Mouse (Mus musculus): Measurements from ENCODE around the gene Slf2. TPM values are rescaled to one million over a fixed set of nuclear protein-coding genes. Genes with fewer than 3 reads are reported as not detected.
A peak's percentile ranks its signal among the peaks of the same experiment; 100 is the strongest.

Gene Slf2
- total and polyA plus RNA-seq, 3 experiments: 20.6 to 22.9 (median 22.6) TPM

DNA sequence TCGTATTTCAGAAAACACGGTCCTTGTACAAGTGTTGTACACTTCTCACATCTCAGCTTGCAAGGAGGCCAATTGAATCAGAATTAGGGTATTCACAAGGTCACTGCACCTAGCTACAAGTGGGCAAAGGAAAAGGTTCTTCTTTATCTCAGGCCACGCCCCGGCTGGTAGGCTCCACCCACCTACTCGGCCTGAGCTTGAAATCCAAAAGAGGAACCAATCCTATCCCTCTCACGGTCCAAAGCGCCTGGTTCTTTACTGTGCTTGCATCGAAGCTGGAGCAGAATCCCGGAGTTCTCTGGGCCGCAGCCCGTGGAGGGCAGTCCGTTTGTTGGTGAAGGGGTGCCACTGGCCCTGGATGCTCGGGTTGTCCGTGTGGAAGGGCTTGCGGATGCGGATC is 74.5 kb downstream of the Slf2 start, which contains the start of gene Twnk:
Gene Twnk, plus strand, starts transcription at position 220 of the 400 bp plus-strand sequence.
- H3K4me1 ChIP-seq (ENCODE audit: control insufficient read depth in 1 of 2, insufficient read depth in 2 of 2): peaks cover 15 to 42% of the 10 kb centered on the region in 2 experiments
- no peaks in the 10 kb centered on the region for H3K9me3 ChIP-seq (replicated peaks; ENCODE audit: low read length)
- TF ChIP-seq MYC (IDR thresholded peaks at IDR 0.05; ENCODE audit: low read depth, low read length) (no peak), HCFC1 (IDR thresholded peaks at IDR 0.05; ENCODE audit: low read depth, low read length) (no peak), NELFE (IDR thresholded peaks at IDR 0.05; ENCODE audit: low read depth, low read length) (peak; percentile 67), POLR2A (IDR thresholded peaks at IDR 0.05; ENCODE audit: low read depth, low read length) (peak; percentile 52), TBP (conservative IDR thresholded peaks at IDR 0.05; ENCODE audit: low read depth, low read length) (peak; percentile 72), RCOR1 (conservative IDR thresholded peaks at IDR 0.05; ENCODE audit: low read depth, low read length) (no peak), IRF4 (IDR thresholded peaks at IDR 0.05; ENCODE audit: low read depth, low read length) (peak; percentile 58), USF1 (IDR thresholded peaks at IDR 0.05; ENCODE audit: low read depth, low read length) (no peak)
- dilution Hi-C loops (cut with MboI; ENCODE audit: extremely low pct_ligation_motif_present, extremely low pct_unique_long_range_greater_than_20kb, low sequenced_read_pairs): no loop called here
- H3K36me3 ChIP-seq (replicated peaks in 1 of 2; ENCODE audit: control insufficient read depth in 1 of 2, insufficient read depth in 1 of 2, low read length in 1 of 2): peaks cover 44 to 77% of the 10 kb centered on the region in 2 experiments
- peak; percentile 91 for DNase-seq (ENCODE audit: extremely low read depth)
- peak within 1 kb of the TSS; percentile 71 for H3K9ac ChIP-seq (ENCODE audit: insufficient read depth, low read depth)
- H3K27me3 ChIP-seq (replicated peaks): no peaks in the 10 kb centered on the region
- H3K4me3 ChIP-seq (replicated peaks in 1 of 3; ENCODE audit: low read depth in 2 of 3, low read length in 2 of 3, poor library complexity in 1 of 3): peak within 1 kb of the TSS; percentile 94 to 96 (median 95)
- H3K27ac ChIP-seq (ENCODE audit: insufficient read depth, low read depth): peak within 1 kb of the TSS; percentile 74
- H3K4me2 ChIP-seq (ENCODE audit: insufficient read depth, low read depth, poor library complexity, severe bottlenecking): peak within 1 kb of the TSS; percentile 33
- in situ Hi-C loops (cut with MboI; ENCODE audit: low pct_ligation_motif_present, low pct_unique_long_range_greater_than_20kb, low sequenced_read_pairs): no loop called here
- H3K79me2 ChIP-seq (replicated peaks; ENCODE audit: control insufficient read depth, extremely low read depth, insufficient read depth, poor library complexity, severe bottlenecking): peaks cover 19% of the 10 kb centered on the region

DNA sequence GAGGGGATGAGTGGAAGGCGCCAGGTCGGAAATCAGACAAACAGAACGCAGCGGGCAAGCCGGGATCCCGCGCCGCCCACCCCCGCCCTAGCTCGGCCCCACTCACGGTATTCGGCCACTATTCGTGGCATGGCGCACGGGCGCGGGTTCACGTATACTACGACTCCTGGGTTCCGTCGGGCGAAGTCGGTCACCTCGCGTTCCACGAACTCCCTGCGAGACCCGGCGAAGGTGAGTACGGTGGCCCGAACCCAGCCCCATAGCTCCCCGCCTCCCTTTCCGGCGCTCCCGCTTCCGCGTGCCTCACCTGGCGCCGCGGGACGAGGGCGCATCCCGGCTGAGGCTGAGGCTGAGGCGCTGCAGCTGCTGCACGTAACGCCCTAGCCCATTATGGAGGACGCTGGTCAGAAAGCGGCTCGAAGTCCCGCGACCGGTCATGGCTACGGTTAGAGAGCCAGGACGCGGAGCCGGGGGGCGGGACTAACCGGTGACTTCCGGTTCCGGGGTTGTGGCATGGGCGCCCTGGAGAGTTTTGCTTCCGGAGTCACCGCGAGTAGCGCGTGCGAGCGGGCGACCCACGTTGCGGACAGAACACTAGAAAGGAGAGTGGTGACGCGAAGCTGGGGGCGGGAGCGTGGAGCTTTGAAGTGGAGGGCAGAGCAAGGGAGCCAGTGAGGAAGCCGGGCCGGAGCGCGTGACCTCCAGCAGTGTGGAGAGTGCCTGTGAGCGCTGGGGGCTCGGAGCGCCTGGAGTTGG is 75.2 kb downstream of the Slf2 start, which contains the start of gene Mrpl43:
Gene Mrpl43, minus strand, starts transcription at position 486 of the 756 bp plus-strand sequence.
- Histone ChIP-seq H3K4me2 (ENCODE audit: insufficient read depth, low read depth, poor library complexity, severe bottlenecking) (peak within 1 kb of the TSS; percentile 41), H3K36me3 (replicated peaks in 1 of 2; ENCODE audit: control insufficient read depth in 1 of 2, insufficient read depth in 1 of 2, low read length in 1 of 2) (peaks cover 44 to 77% of the 10 kb centered on the region in 2 experiments), H3K4me1 (ENCODE audit: control insufficient read depth in 1 of 2, insufficient read depth in 2 of 2) (peaks cover 15 to 37% of the 10 kb centered on the region in 2 experiments), H3K79me2 (replicated peaks; ENCODE audit: control insufficient read depth, extremely low read depth, insufficient read depth, poor library complexity, severe bottlenecking) (peaks cover 19% of the 10 kb centered on the region), H3K27ac (ENCODE audit: insufficient read depth, low read depth) (peak within 1 kb of the TSS; percentile 74), H3K27me3 (replicated peaks) (no peaks in the 10 kb centered on the region), H3K4me3 (replicated peaks in 1 of 3; ENCODE audit: low read depth in 2 of 3, low read length in 2 of 3, poor library complexity in 1 of 3) (peak within 1 kb of the TSS; percentile 94 to 96 (median 95)), H3K9me3 (replicated peaks; ENCODE audit: low read length) (no peaks in the 10 kb centered on the region), H3K9ac (ENCODE audit: insufficient read depth, low read depth) (peak within 1 kb of the TSS; percentile 71)
- dilution Hi-C loops (cut with MboI; ENCODE audit: extremely low pct_ligation_motif_present, extremely low pct_unique_long_range_greater_than_20kb, low sequenced_read_pairs): no loop called here
- DNase-seq (ENCODE audit: extremely low read depth): peak; percentile 91
- in situ Hi-C loops (cut with MboI; ENCODE audit: low pct_ligation_motif_present, low pct_unique_long_range_greater_than_20kb, low sequenced_read_pairs): no loop called here
- no peak for TF ChIP-seq ZKSCAN1 (IDR thresholded peaks at IDR 0.05; ENCODE audit: borderline replicate concordance, low read depth, low read length)
- TF ChIP-seq PAX5 (IDR thresholded peaks at IDR 0.05; ENCODE audit: low read length): no peak
- no peak for TF ChIP-seq RAD21 (IDR thresholded peaks at IDR 0.05; ENCODE audit: low read depth, low read length)
- no peak for TF ChIP-seq EP300 (IDR thresholded peaks at IDR 0.05; ENCODE audit: low read length)
- no peak for TF ChIP-seq JUN (IDR thresholded peaks at IDR 0.05; ENCODE audit: insufficient read depth, low read depth, low read length)
- no peak for TF ChIP-seq SMC3 (IDR thresholded peaks at IDR 0.05; ENCODE audit: low read depth, low read length)
- peak; percentile 96 for TF ChIP-seq SIN3A (IDR thresholded peaks at IDR 0.05; ENCODE audit: low read length)
- no peak for TF ChIP-seq USF2 (conservative IDR thresholded peaks at IDR 0.05; ENCODE audit: low read depth, low read length)
- TF ChIP-seq NRF1 (IDR thresholded peaks at IDR 0.05; ENCODE audit: low read depth, low read length): peak; percentile 47; the same call in 1 of the 2 replicates
- TF ChIP-seq MAX (IDR thresholded peaks at IDR 0.05; ENCODE audit: low read length): peak; percentile 97
- peak; percentile 93 for TF ChIP-seq HCFC1 (IDR thresholded peaks at IDR 0.05; ENCODE audit: low read depth, low read length)
- no peak; the same call in 1 of the 2 replicates for TF ChIP-seq GABPA (IDR thresholded peaks at IDR 0.05; ENCODE audit: insufficient replicate concordance, low read depth, low read length)
- no peak for TF ChIP-seq MAFK (IDR thresholded peaks at IDR 0.05; ENCODE audit: insufficient replicate concordance, low read length)
- peak; percentile 81 for TF ChIP-seq POLR2AphosphoS2 (IDR thresholded peaks at IDR 0.05; ENCODE audit: low read depth, low read length)
- TF ChIP-seq CHD2 (IDR thresholded peaks at IDR 0.05; ENCODE audit: low read length): peak; percentile 96
- TF ChIP-seq MAZ (IDR thresholded peaks at IDR 0.05; ENCODE audit: low read depth, low read length): 0 out of 2 replicates have a peak, but pooled peaks have one; percentile 40
- peak; percentile 91; the same call in 1 of the 2 replicates for TF ChIP-seq KAT2A (IDR thresholded peaks at IDR 0.05; ENCODE audit: insufficient replicate concordance, low read length)
- TF ChIP-seq CHD1 (IDR thresholded peaks at IDR 0.05; ENCODE audit: low read depth, low read length): no peak
- peak; percentile 99 for TF ChIP-seq MXI1 (IDR thresholded peaks at IDR 0.05; ENCODE audit: low read depth, low read length)
- peak; percentile 97 for TF ChIP-seq MYC (IDR thresholded peaks at IDR 0.05; ENCODE audit: low read depth, low read length)
- TF ChIP-seq NELFE (IDR thresholded peaks at IDR 0.05; ENCODE audit: low read depth, low read length): peak; percentile 63
- peak; percentile 89 for TF ChIP-seq ELF1 (IDR thresholded peaks at IDR 0.05; ENCODE audit: low read depth, low read length)
- TF ChIP-seq ZNF384 (IDR thresholded peaks at IDR 0.05; ENCODE audit: low read depth, low read length): no peak
- no peak for TF ChIP-seq ZC3H11A (IDR thresholded peaks at IDR 0.05; ENCODE audit: low read depth, low read length)
- peak; percentile 50; the same call in 1 of the 2 replicates for TF ChIP-seq RCOR1 (conservative IDR thresholded peaks at IDR 0.05; ENCODE audit: low read depth, low read length)
- no peak; the same call in 1 of the 2 replicates for TF ChIP-seq TBP (conservative IDR thresholded peaks at IDR 0.05; ENCODE audit: low read depth, low read length)
- TF ChIP-seq ZMIZ1 (IDR thresholded peaks at IDR 0.05; ENCODE audit: low read depth, low read length): peak; percentile 86
